Mouse (Mus musculus) stomach, embryonic 16.5 days (tissue): ENCODE results near the gene Wasf1. TPM values are rescaled to one million over a fixed set of nuclear protein-coding genes. Genes with fewer than 3 reads are reported as not detected.
A peak's percentile ranks its signal among the peaks of the same experiment; 100 is the strongest.

Experiments used
- ATAC-seq: fragments of 200-750 bp; cut with Nextera tagmentation; 2 replicates; pipeline ENCODE4 v1.8.0; 2017; ENCODE audit warnings: moderate number of reproducible peaks, moderate TSS enrichment; ENCODE audit not compliant: insufficient read depth, low FRiP score
- H3K27ac ChIP-seq: fragments of 300-500 bp; sonication (generic); 2 replicates; pipeline ENCODE4 v1.5.1; 2014; ENCODE audit warnings: low read length
- H3K27me3 ChIP-seq: fragments of 300-500 bp; sonication (generic); 2 replicates; pipeline ENCODE4 v1.6.1; 2014; ENCODE audit warnings: low read length, control low read depth, mixed read lengths; ENCODE audit not compliant: control insufficient read depth, insufficient read depth
- H3K36me3 ChIP-seq: fragments of 300-500 bp; sonication (generic); 2 replicates; pipeline ENCODE4 v1.6.1; 2014; ENCODE audit warnings: low read length; ENCODE audit not compliant: control insufficient read depth, insufficient read depth
- H3K4me1 ChIP-seq: fragments of 300-500 bp; sonication (generic); 2 replicates; pipeline ENCODE4 v1.6.1; 2014; ENCODE audit warnings: low read length, control low read depth, mixed read lengths; ENCODE audit not compliant: control insufficient read depth, insufficient read depth
- H3K4me2 ChIP-seq: fragments of 300-500 bp; sonication (generic); 2 replicates; pipeline ENCODE4 v1.6.1; 2014; ENCODE audit warnings: low read depth, low read length, mixed read lengths
- H3K4me3 ChIP-seq: fragments of 300-500 bp; sonication (generic); replicated peaks from 2 replicates; pipeline ENCODE4 v1.5.1; 2014; ENCODE audit warnings: mild to moderate bottlenecking, low read length
- H3K9ac ChIP-seq: fragments of 300-500 bp; sonication (generic); 2 replicates; pipeline ENCODE4 v1.6.1; 2014; ENCODE audit warnings: low read length
- H3K9me3 ChIP-seq: fragments of 300-500 bp; sonication (generic); replicated peaks from 2 replicates; pipeline ENCODE4 v1.6.1; 2016; ENCODE audit warnings: low read length, control low read depth; ENCODE audit not compliant: control insufficient read depth
- WGBS: fragments of 180-500 bp; shearing (Covaris S2); extraction: QIAGEN DNeasy Blood & Tissue Kit; methylation state at CpG from one replicate; pipeline ENCODE4 v1.1.7; 2014; 5-methylcytosine and 5-hydroxymethylcytosine counted together
- polyA plus RNA-seq: library from polyadenylated mRNA; unstranded; fragments of >200 nt; fragmentation: Nextera tagmentation; extraction: Ambion mirVana; gene quantifications from 2 replicates; pipeline ENCODE4 v1.2.1, GENCODE M21; 2015

The Wasf1 gene
- polyA plus RNA-seq, 1 experiment from 2014 or later, result 9.4 TPM

- Histone ChIP-seq H3K27ac (no peak overlapping the region), H3K9me3 (no peaks in the 10 kb centered on the region), H3K4me3 (no peak overlapping the region), H3K27me3 (no peaks in the 10 kb centered on the region), H3K9ac (no peak overlapping the region), H3K36me3 (no peaks in the 10 kb centered on the region), H3K4me1 (no peaks in the 10 kb centered on the region), H3K4me2 (no peak overlapping the region)
- WGBS, result 92% methylated on average over 7 of the region's 7 CpGs
- no peak for ATAC-seq
Observed at GRCm38 (mm10) chr10:40856703-40857102, 26.6 kb upstream of the Wasf1 start.

GRCm38 (mm10) chr10:40857599-40857998 is 25.7 kb upstream of the Wasf1 start:
- H3K9me3 ChIP-seq, result no peaks in the 10 kb centered on the region
- no peak overlapping the region for H3K4me3 ChIP-seq
- no peaks in the 10 kb centered on the region for H3K36me3 ChIP-seq
- no peak overlapping the region for H3K27ac ChIP-seq
- WGBS, result 71% methylated on average over 8 of the region's 8 CpGs
- H3K4me1 ChIP-seq, result no peaks in the 10 kb centered on the region
- H3K4me2 ChIP-seq, result no peak overlapping the region
- H3K27me3 ChIP-seq, result no peaks in the 10 kb centered on the region
- ATAC-seq, result no peak
- no peak overlapping the region for H3K9ac ChIP-seq

GRCm38 (mm10) chr10:40868081-40868480 is 15.2 kb upstream of the Wasf1 start:
- Histone ChIP-seq H3K9me3 (0 out of 2 replicates have a peak, but pooled peaks cover 2% of the 10 kb centered on the region), H3K27me3 (no peaks in the 10 kb centered on the region), H3K4me3 (no peak overlapping the region), H3K27ac (no peak overlapping the region), H3K36me3 (0 out of 2 replicates have a peak, but pooled peaks cover 3% of the 10 kb centered on the region), H3K4me2 (no peak overlapping the region), H3K4me1 (no peaks in the 10 kb centered on the region), H3K9ac (no peak overlapping the region)
- ATAC-seq, result no peak
- WGBS, result 81% methylated on average over 2 of the region's 2 CpGs

GRCm38 (mm10) chr10:40871301-40871700 is 12.0 kb upstream of the Wasf1 start:
- Histone ChIP-seq H3K9me3 (no peaks in the 10 kb centered on the region), H3K27me3 (no peaks in the 10 kb centered on the region), H3K9ac (no peak overlapping the region), H3K4me1 (no peaks in the 10 kb centered on the region), H3K4me2 (no peak overlapping the region), H3K4me3 (no peak overlapping the region), H3K36me3 (no peaks in the 10 kb centered on the region), H3K27ac (no peak overlapping the region)
- ATAC-seq, result no peak
- WGBS, result 70% methylated on average over 2 of the region's 2 CpGs

GRCm38 (mm10) chr10:40872052-40872451 is 11.2 kb upstream of the Wasf1 start:
- no peak overlapping the region for H3K4me2 ChIP-seq
- H3K27me3 ChIP-seq, result no peaks in the 10 kb centered on the region
- H3K9ac ChIP-seq, result no peak overlapping the region
- no peaks in the 10 kb centered on the region for H3K9me3 ChIP-seq
- H3K4me3 ChIP-seq, result no peak overlapping the region
- H3K4me1 ChIP-seq, result no peaks in the 10 kb centered on the region
- H3K27ac ChIP-seq, result no peak overlapping the region
- WGBS, result 80% methylated on average over 2 of the region's 2 CpGs
- ATAC-seq, result no peak
- H3K36me3 ChIP-seq, result no peaks in the 10 kb centered on the region

GRCm38 (mm10) chr10:40878246-40878645 is 5.0 kb upstream of the Wasf1 start:
- 71% methylated on average over 3 of the region's 3 CpGs for WGBS
- no peaks in the 10 kb centered on the region for H3K36me3 ChIP-seq
- no peak for ATAC-seq
- peaks cover 10% of the 10 kb centered on the region; the same call in 1 of the 2 replicates for H3K4me1 ChIP-seq
- no peak overlapping the region for H3K9ac ChIP-seq
- H3K4me3 ChIP-seq, result no peak overlapping the region
- H3K27ac ChIP-seq, result no peak overlapping the region
- H3K4me2 ChIP-seq, result no peak overlapping the region
- no peaks in the 10 kb centered on the region for H3K9me3 ChIP-seq
- H3K27me3 ChIP-seq, result no peaks in the 10 kb centered on the region

- WGBS, result 85% methylated on average over 9 of the region's 9 CpGs
- no peaks in the 10 kb centered on the region for H3K27me3 ChIP-seq
- H3K4me1 ChIP-seq, result peaks cover 10% of the 10 kb centered on the region; the same call in 1 of the 2 replicates
- no peak overlapping the region for H3K27ac ChIP-seq
- H3K9ac ChIP-seq, result no peak overlapping the region
- H3K9me3 ChIP-seq, result no peaks in the 10 kb centered on the region
- H3K4me3 ChIP-seq, result no peak overlapping the region
- H3K36me3 ChIP-seq, result no peaks in the 10 kb centered on the region
- ATAC-seq, result no peak
- H3K4me2 ChIP-seq, result no peak overlapping the region
Observed at GRCm38 (mm10) chr10:40879969-40880368, 3.3 kb upstream of the Wasf1 start.

- Histone ChIP-seq H3K4me2 (no peak overlapping the region), H3K9me3 (no peaks in the 10 kb centered on the region), H3K4me1 (peaks cover 10% of the 10 kb centered on the region; the same call in 1 of the 2 replicates), H3K36me3 (no peaks in the 10 kb centered on the region), H3K27me3 (no peaks in the 10 kb centered on the region), H3K9ac (no peak overlapping the region), H3K27ac (no peak overlapping the region), H3K4me3 (no peak overlapping the region)
- WGBS, result 59% methylated on average over 3 of the region's 3 CpGs
- ATAC-seq, result no peak
Observed at GRCm38 (mm10) chr10:40881236-40881635, 2.0 kb upstream of the Wasf1 start.

- no peak for ATAC-seq
Observed at GRCm38 (mm10) chr10:40882333-40882732, 942 bp upstream of the Wasf1 start.

More at GRCm38 (mm10) chr10:40882333-40882732, 942 bp upstream of the Wasf1 start:
- H3K27me3 ChIP-seq, result no peaks in the 10 kb centered on the region
- H3K27ac ChIP-seq, result peak overlapping the region; percentile 72; the same call in 1 of the 2 replicates
- H3K4me3 ChIP-seq, result peak overlapping the region; percentile 86
- H3K9ac ChIP-seq, result peak overlapping the region; percentile 91
- peaks cover 10% of the 10 kb centered on the region; the same call in 1 of the 2 replicates for H3K4me1 ChIP-seq
- H3K36me3 ChIP-seq, result no peaks in the 10 kb centered on the region
- 12% methylated on average over 9 of the region's 9 CpGs for WGBS
- no peaks in the 10 kb centered on the region for H3K9me3 ChIP-seq
- peak overlapping the region; percentile 94 for H3K4me2 ChIP-seq
